Mouse (Mus musculus) intestine, embryonic 16.5 days (tissue): ENCODE data around the gene Gm20481. TPM values are rescaled to one million over a fixed set of nuclear protein-coding genes. Genes with fewer than 3 reads are reported as not detected.
A peak's percentile ranks its signal among the peaks of the same experiment; 100 is the strongest.

Source experiments
- ATAC-seq: fragments of 200-750 bp; cut with Nextera tagmentation; 2 replicates; pipeline ENCODE4 v1.8.0; 2017; ENCODE audit warnings: moderate TSS enrichment, moderate library complexity
- H3K27ac ChIP-seq: fragments of 300-500 bp; sonication (generic); 2 replicates; pipeline ENCODE4 v1.5.1; 2014; ENCODE audit warnings: mild to moderate bottlenecking, low read length
- H3K27me3 ChIP-seq: fragments of 300-500 bp; sonication (generic); replicated peaks from 2 replicates; pipeline ENCODE4 v1.6.1; 2014; ENCODE audit warnings: low read length, control low read depth, mixed read lengths; ENCODE audit not compliant: control insufficient read depth, insufficient read depth
- H3K36me3 ChIP-seq: fragments of 300-500 bp; sonication (generic); 2 replicates; pipeline ENCODE4 v1.6.1; 2014; ENCODE audit warnings: low read length, control low read depth; ENCODE audit not compliant: control insufficient read depth, insufficient read depth
- H3K4me1 ChIP-seq: fragments of 300-500 bp; sonication (generic); 2 replicates; pipeline ENCODE4 v1.6.1; 2014; ENCODE audit warnings: low read length, control low read depth, mixed read lengths; ENCODE audit not compliant: control insufficient read depth, insufficient read depth
- H3K4me2 ChIP-seq: fragments of 300-500 bp; sonication (generic); 2 replicates; pipeline ENCODE4 v1.6.1; 2014; ENCODE audit warnings: low read depth, low read length, control low read depth
- H3K4me3 ChIP-seq: fragments of 300-500 bp; sonication (generic); 2 replicates; pipeline ENCODE4 v1.5.1; 2014; ENCODE audit warnings: mild to moderate bottlenecking, low read length
- H3K9ac ChIP-seq: fragments of 300-500 bp; sonication (generic); 2 replicates; pipeline ENCODE4 v1.6.1; 2014; ENCODE audit warnings: low read depth, low read length
- H3K9me3 ChIP-seq: fragments of 300-500 bp; sonication (generic); 2 replicates; pipeline ENCODE4 v1.6.1; 2016; ENCODE audit warnings: low read length, control low read depth; ENCODE audit not compliant: control insufficient read depth
- WGBS: fragments of 180-500 bp; shearing (Covaris S2); extraction: QIAGEN DNeasy Blood & Tissue Kit; methylation state at CpG from one replicate; pipeline ENCODE4 v1.1.7; 2014; 5-methylcytosine and 5-hydroxymethylcytosine counted together
- polyA plus RNA-seq: library from polyadenylated mRNA; unstranded; fragments of >200 nt; fragmentation: Nextera tagmentation; extraction: Ambion mirVana; gene quantifications from 2 replicates; pipeline ENCODE4 v1.2.1, GENCODE M21; 2015

The Gm20481 gene
- polyA plus RNA-seq, 1 experiment from 2014 or later: not detected

GRCm38 (mm10) chr17:34949553-34949969 lies 20.2 kb upstream of the Gm20481 start:
- WGBS: 36% methylated on average over 4 of the region's 4 CpGs
- peaks cover 22% of the 10 kb centered on the region for H3K4me1 ChIP-seq
- H3K4me2 ChIP-seq: peak overlapping the region; percentile 57
- no peak for ATAC-seq
- peak overlapping the region; percentile 60 for H3K9ac ChIP-seq
- peaks cover 7% of the 10 kb centered on the region for H3K36me3 ChIP-seq
- H3K4me3 ChIP-seq: peak overlapping the region; percentile 6; the same call in 1 of the 2 replicates
- H3K27me3 ChIP-seq: no peaks in the 10 kb centered on the region
- H3K9me3 ChIP-seq: no peaks in the 10 kb centered on the region
- peak overlapping the region; percentile 97 for H3K27ac ChIP-seq

DNA sequence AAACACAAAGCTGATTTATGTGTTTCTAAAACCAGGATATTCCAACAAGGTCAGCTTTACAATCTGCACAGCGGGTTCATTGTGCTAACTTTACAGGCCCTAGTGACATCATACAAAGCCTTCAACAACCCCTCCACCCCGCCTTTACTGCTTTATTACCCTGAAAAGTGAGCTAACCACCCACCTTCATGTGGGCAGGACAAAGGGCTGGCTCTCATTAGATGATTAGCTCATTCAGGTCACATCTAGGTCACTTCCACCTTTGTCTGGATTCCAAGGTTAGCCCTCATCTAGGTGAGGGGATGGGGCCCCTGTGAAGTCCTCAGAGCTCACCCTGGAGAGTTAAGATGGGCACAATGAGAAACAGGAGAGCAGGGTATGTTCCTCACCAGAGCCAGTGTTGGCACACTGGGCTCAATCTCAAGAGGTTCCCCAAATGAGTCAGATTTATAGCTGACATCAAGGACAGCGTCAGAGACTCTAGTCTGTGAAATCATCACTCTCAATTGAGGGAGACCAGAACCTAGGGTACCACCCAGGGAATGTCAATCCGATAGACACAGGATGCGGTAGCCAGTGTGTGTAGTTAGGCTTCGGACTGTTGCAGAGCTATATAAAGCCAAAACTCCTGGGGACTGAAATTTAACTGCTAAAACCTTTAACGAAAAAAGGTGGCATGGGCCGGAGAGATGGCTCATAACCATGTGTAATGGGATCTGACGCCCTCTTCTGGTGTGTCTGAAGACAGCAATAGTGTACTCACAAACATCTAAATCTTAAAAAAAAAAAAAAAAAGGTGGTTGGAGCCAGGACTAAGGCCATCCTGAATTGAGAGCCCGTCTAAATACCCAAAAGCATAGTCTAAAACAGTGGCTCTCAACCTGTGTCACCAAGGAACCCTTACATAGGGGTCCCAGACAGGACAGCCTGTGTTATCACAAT lies 18.9 kb upstream of the Gm20481 start:
- H3K9ac ChIP-seq: peak overlapping the region; percentile 99
- no peaks in the 10 kb centered on the region for H3K9me3 ChIP-seq
- peaks cover 20% of the 10 kb centered on the region for H3K4me1 ChIP-seq
- peaks cover 7% of the 10 kb centered on the region for H3K36me3 ChIP-seq
- peak overlapping the region; percentile 57 for H3K4me2 ChIP-seq
- no peaks in the 10 kb centered on the region; the same call in 1 of the 2 replicates for H3K27me3 ChIP-seq
- H3K4me3 ChIP-seq: peak overlapping the region; percentile 96
- 23% methylated on average over 10 of the region's 10 CpGs for WGBS
- peak overlapping the region; percentile 97 for H3K27ac ChIP-seq
- peak; percentile 74 for ATAC-seq

DNA sequence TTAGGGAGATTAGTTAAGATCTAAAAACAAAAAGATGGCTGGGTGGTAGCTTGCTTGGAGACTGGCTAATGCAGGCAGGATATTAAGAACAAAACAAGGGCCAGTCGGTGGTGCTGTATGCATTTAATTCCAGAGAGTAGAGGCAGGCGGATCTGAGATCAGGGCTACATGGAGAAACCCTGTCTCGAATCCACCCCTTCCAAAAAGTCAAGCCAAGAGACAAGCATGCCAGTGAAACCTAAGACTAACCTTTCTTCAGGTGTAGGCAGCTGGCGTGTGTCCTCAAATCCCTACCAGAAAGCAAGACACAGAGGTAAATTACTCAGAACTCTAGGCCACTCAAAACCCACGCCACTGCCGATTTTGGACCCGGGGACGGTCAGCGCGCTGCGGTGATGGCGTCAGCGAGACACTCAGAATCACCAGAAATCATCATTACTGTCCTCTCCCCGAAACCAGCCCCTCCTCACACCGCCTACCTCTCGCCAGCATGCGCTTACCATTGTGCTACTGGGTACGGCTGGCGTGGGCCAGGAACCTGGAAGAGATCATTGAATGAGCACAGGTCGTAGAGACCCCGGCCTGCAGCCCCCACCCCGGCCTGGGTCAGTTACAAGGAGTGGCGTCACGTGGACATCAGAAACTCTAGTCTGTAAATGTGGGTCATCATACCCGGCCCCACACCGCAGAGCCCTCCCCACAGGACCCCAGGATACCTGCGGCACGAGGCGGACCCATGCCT lies 17.9 kb upstream of the Gm20481 start:
- WGBS: under 1% methylated on average over 29 of the region's 29 CpGs
- peaks cover 7% of the 10 kb centered on the region for H3K36me3 ChIP-seq

DNA sequence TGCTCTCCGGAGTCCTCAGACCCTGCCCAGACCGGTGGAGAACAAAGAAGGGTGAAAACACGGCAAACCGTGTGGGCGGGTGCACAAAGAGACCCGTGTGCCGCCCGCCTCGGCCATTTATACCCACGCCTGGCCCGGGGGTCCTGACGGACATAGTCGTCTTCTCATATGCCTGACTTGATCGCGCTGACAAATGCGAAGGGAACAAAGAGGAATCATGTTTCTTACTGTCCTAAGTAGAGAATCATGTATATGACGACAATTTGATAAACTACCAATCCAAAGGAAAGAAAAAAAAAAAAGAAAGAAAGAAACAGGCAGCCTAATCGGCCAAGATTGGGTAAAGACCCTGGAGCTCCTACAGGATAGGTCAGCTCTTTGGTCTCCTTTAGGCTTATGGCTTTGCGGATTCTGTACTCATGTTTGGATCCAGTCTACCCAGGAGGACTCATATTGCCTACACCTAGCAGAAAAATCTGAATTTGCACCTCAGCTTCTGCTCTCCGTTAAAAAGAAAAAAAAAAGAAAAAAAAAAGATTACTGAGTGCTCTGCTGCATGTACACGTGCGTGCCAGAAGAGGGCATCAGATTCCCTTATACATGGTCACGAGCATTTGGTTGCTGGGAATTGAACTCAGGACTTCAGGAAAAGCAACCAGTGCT lies 17.2 kb upstream of the Gm20481 start:
- Histone ChIP-seq H3K9me3 (no peaks in the 10 kb centered on the region), H3K4me2 (peak overlapping the region; percentile 57), H3K4me1 (peaks cover 19% of the 10 kb centered on the region; the same call in 1 of the 2 replicates), H3K27me3 (no peaks in the 10 kb centered on the region; the same call in 1 of the 2 replicates), H3K4me3 (peak overlapping the region; percentile 96), H3K9ac (peak overlapping the region; percentile 99), H3K27ac (peak overlapping the region; percentile 97), H3K36me3 (peaks cover 7% of the 10 kb centered on the region)
- under 1% methylated on average over 23 of the region's 23 CpGs for WGBS
- peak; percentile 65 for ATAC-seq

More for the DNA sequence above, 17.9 kb upstream of the Gm20481 start:
- Histone ChIP-seq H3K9ac (peak overlapping the region; percentile 99), H3K27me3 (no peaks in the 10 kb centered on the region; the same call in 1 of the 2 replicates), H3K9me3 (no peaks in the 10 kb centered on the region), H3K4me3 (peak overlapping the region; percentile 96), H3K27ac (peak overlapping the region; percentile 97), H3K4me2 (peak overlapping the region; percentile 57), H3K4me1 (peaks cover 19% of the 10 kb centered on the region; the same call in 1 of the 2 replicates)
- peak; percentile 24 for ATAC-seq

DNA sequence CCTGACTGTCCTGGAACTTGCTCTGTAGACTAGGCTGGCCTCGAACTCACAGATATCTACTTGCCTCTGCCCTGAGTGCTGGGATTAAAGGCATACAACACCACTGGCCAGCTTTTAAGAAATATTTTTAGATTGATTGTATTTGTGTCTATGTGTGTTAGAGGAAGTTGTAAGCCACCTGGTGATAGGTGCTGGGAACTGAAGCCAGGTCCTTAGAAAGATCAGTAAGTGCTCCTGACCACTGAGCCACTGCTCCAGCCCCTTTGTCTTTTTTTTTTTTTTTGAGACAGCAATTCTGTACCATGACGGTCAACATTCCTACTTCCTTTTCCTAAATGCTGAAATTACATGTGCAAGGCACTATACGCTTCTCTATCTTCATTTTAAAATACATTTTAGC lies 16.5 kb upstream of the Gm20481 start:
- H3K4me3 ChIP-seq: peak overlapping the region; percentile 96; the same call in 1 of the 2 replicates
- peaks cover 19% of the 10 kb centered on the region; the same call in 1 of the 2 replicates for H3K4me1 ChIP-seq
- no peak overlapping the region for H3K27ac ChIP-seq

DNA sequence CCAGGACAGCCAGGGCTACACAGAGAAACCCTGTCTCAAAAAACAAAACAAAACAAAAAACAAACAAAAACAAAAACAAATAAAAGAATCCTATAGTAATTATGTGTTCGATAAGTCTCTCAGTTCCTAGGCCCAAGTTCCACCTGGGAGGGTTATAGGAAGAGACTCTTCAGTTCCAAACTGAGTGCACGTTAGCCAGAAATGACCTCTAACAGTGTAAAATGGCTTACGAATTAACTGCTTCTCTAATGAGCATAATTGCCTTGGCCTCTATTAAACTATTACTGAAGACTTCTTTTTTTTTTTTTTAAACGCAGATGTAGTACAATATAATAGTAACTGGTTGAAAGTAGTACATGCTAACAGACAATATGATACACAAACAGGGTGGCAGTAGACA lies 15.8 kb upstream of the Gm20481 start:
- H3K4me3 ChIP-seq: no peak overlapping the region
- WGBS: 96% methylated on average over 4 of the region's 4 CpGs
- no peak overlapping the region for H3K4me2 ChIP-seq
- peaks cover 19% of the 10 kb centered on the region; the same call in 1 of the 2 replicates for H3K4me1 ChIP-seq
- ATAC-seq: no peak
- H3K27ac ChIP-seq: no peak overlapping the region
- no peak overlapping the region for H3K9ac ChIP-seq
- H3K9me3 ChIP-seq: no peaks in the 10 kb centered on the region
- H3K27me3 ChIP-seq: no peaks in the 10 kb centered on the region; the same call in 1 of the 2 replicates
- H3K36me3 ChIP-seq: peaks cover 7% of the 10 kb centered on the region

More for the DNA sequence above, 16.5 kb upstream of the Gm20481 start:
- 86% methylated on average over 3 of the region's 3 CpGs for WGBS
- Histone ChIP-seq H3K9ac (0 out of 2 replicates have a peak overlapping the region, but pooled peaks have one; percentile 99), H3K27me3 (no peaks in the 10 kb centered on the region; the same call in 1 of the 2 replicates), H3K4me2 (peak overlapping the region; percentile 57; the same call in 1 of the 2 replicates), H3K36me3 (peaks cover 7% of the 10 kb centered on the region), H3K9me3 (no peaks in the 10 kb centered on the region)
- no peak for ATAC-seq

DNA sequence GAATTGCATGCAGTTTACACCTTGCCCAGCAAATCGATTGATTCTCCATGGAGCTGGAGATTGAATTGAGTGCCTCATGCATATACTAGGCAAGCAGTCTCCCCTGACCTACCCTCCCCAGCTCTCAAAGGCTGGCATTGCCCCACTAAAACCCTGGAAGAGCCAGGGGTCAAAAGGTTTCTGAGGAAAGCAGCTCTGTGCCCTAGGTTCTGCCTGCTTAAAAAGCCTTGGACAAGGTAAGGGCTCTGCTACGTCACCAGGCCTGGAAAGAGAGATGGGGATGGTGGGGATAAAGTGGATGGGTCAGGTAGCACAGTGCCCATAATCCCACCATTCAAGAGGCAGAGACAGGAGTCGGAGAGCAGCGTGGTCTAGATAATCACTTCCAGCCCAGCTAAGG lies 14.9 kb upstream of the Gm20481 start:
- Histone ChIP-seq H3K9ac (no peak overlapping the region), H3K4me2 (no peak overlapping the region), H3K4me3 (no peak overlapping the region), H3K9me3 (no peaks in the 10 kb centered on the region), H3K36me3 (peaks cover 4% of the 10 kb centered on the region), H3K27ac (no peak overlapping the region), H3K4me1 (peaks cover 15% of the 10 kb centered on the region; the same call in 1 of the 2 replicates), H3K27me3 (no peaks in the 10 kb centered on the region; the same call in 1 of the 2 replicates)
- ATAC-seq: no peak
- WGBS: 94% methylated on average over 4 of the region's 4 CpGs

GRCm38 (mm10) chr17:34955884-34956283 lies 13.8 kb upstream of the Gm20481 start:
- ATAC-seq: no peak
- WGBS: 82% methylated on average over 3 of the region's 3 CpGs

More at GRCm38 (mm10) chr17:34955884-34956283, 13.8 kb upstream of the Gm20481 start:
- H3K9me3 ChIP-seq: no peaks in the 10 kb centered on the region
- peaks cover under 1% of the 10 kb centered on the region; the same call in 1 of the 2 replicates for H3K36me3 ChIP-seq
- no peak overlapping the region for H3K9ac ChIP-seq
- H3K27ac ChIP-seq: no peak overlapping the region
- no peak overlapping the region for H3K4me2 ChIP-seq
- no peaks in the 10 kb centered on the region; the same call in 1 of the 2 replicates for H3K27me3 ChIP-seq
- H3K4me3 ChIP-seq: no peak overlapping the region
- H3K4me1 ChIP-seq: peaks cover 9% of the 10 kb centered on the region; the same call in 1 of the 2 replicates
